Mouse (Mus musculus): ENCODE measurements around the gene Cacna2d4. TPM values are rescaled to one million over a fixed set of nuclear protein-coding genes. Genes with fewer than 3 reads are reported as not detected.

Gene Cacna2d4
- polyA plus RNA-seq, 2 experiments = 0.01 TPM; not detected in 1

- no peak overlapping the region for H3K27ac ChIP-seq
- DNase-seq (ENCODE audit: low read depth in 3 of 3, low spot score in 3 of 3) (no peak), ATAC-seq (ENCODE audit: insufficient read depth) (no peak)
- WGBS (ENCODE audit: insufficient replicate concordance) = 54% methylated on average over 5 of the region's 5 CpGs
- H3K4me1 ChIP-seq (replicated peaks; ENCODE audit: control insufficient read depth in 2 of 2, insufficient read depth in 2 of 2, low read length in 1 of 2) = no peaks in the 10 kb centered on the region
- H3K36me3 ChIP-seq (replicated peaks; ENCODE audit: control insufficient read depth, insufficient read depth, low read depth) = no peaks in the 10 kb centered on the region
- no peak overlapping the region for H3K9ac ChIP-seq (replicated peaks)
- no peak overlapping the region for H3K4me2 ChIP-seq (ENCODE audit: low read depth)
- TF ChIP-seq EP300 (IDR thresholded peaks at IDR 0.05; ENCODE audit: low read depth) (no peak), CTCF (IDR thresholded peaks at IDR 0.05; ENCODE audit: low read depth) (no peak)
- H3K9me3 ChIP-seq (ENCODE audit: control insufficient read depth, low read length) = no peaks in the 10 kb centered on the region
- no peaks in the 10 kb centered on the region for H3K27me3 ChIP-seq (ENCODE audit: control insufficient read depth, insufficient read depth, low read length)
- H3K4me3 ChIP-seq (ENCODE audit: insufficient read depth in 1 of 2, low read depth in 2 of 2, low read length in 2 of 2) = no peak overlapping the region
Measured at GRCm38 (mm10) chr6:119239341-119240005, 3.1 kb downstream of the Cacna2d4 start.

GRCm38 (mm10) chr6:119240256-119240655 lies 3.9 kb downstream of the Cacna2d4 start:
- no peak overlapping the region for H3K4me3 ChIP-seq (ENCODE audit: insufficient read depth in 1 of 2, low read depth in 2 of 2, low read length in 2 of 2)
- 50% methylated on average over 7 of the region's 7 CpGs for WGBS (ENCODE audit: insufficient replicate concordance)
- H3K36me3 ChIP-seq (replicated peaks; ENCODE audit: control insufficient read depth, insufficient read depth, low read depth) = no peaks in the 10 kb centered on the region
- ATAC-seq (ENCODE audit: insufficient read depth) (no peak), DNase-seq (ENCODE audit: low read depth in 3 of 3, low spot score in 3 of 3) (no peak)
- H3K27me3 ChIP-seq (ENCODE audit: control insufficient read depth, insufficient read depth, low read length) = no peaks in the 10 kb centered on the region
- no peaks in the 10 kb centered on the region for H3K4me1 ChIP-seq (replicated peaks; ENCODE audit: control insufficient read depth in 2 of 2, insufficient read depth in 2 of 2, low read length in 1 of 2)
- no peak overlapping the region for H3K9ac ChIP-seq (replicated peaks)
- no peaks in the 10 kb centered on the region for H3K9me3 ChIP-seq (ENCODE audit: control insufficient read depth, low read length)
- no peak for TF ChIP-seq EP300 (IDR thresholded peaks at IDR 0.05; ENCODE audit: low read depth)
- no peak for TF ChIP-seq CTCF (IDR thresholded peaks at IDR 0.05; ENCODE audit: low read depth)
- H3K27ac ChIP-seq = no peak overlapping the region
- no peak overlapping the region for H3K4me2 ChIP-seq (ENCODE audit: low read depth)

- WGBS (ENCODE audit: insufficient replicate concordance) = 47% methylated on average over 21 of the region's 21 CpGs
- no peaks in the 10 kb centered on the region for H3K36me3 ChIP-seq (replicated peaks; ENCODE audit: control insufficient read depth, insufficient read depth, low read depth)
- H3K4me1 ChIP-seq (replicated peaks; ENCODE audit: control insufficient read depth in 2 of 2, insufficient read depth in 2 of 2, low read length in 1 of 2) = no peaks in the 10 kb centered on the region
- no peak overlapping the region for H3K9ac ChIP-seq (replicated peaks)
- ATAC-seq (ENCODE audit: insufficient read depth) (no peak), DNase-seq (ENCODE audit: low read depth in 3 of 3, low spot score in 3 of 3) (no peak)
- no peak overlapping the region for H3K4me2 ChIP-seq (ENCODE audit: low read depth)
- H3K9me3 ChIP-seq (ENCODE audit: control insufficient read depth, low read length) = peaks cover 1% of the 10 kb centered on the region; the same call in 1 of the 2 replicates
- no peak for TF ChIP-seq CTCF (IDR thresholded peaks at IDR 0.05; ENCODE audit: low read depth)
- no peak for TF ChIP-seq EP300 (IDR thresholded peaks at IDR 0.05; ENCODE audit: low read depth)
- H3K27ac ChIP-seq = no peak overlapping the region
- no peak overlapping the region for H3K4me3 ChIP-seq (ENCODE audit: insufficient read depth in 1 of 2, low read depth in 2 of 2, low read length in 2 of 2)
- no peaks in the 10 kb centered on the region for H3K27me3 ChIP-seq (ENCODE audit: control insufficient read depth, insufficient read depth, low read length)
Measured at GRCm38 (mm10) chr6:119240871-119241705, 4.8 kb downstream of the Cacna2d4 start.

- Histone ChIP-seq H3K9me3 (ENCODE audit: control insufficient read depth, low read length) (peaks cover 3% of the 10 kb centered on the region; the same call in 1 of the 2 replicates), H3K27me3 (ENCODE audit: control insufficient read depth, insufficient read depth, low read length) (no peaks in the 10 kb centered on the region), H3K4me3 (ENCODE audit: insufficient read depth in 1 of 2, low read depth in 2 of 2, low read length in 2 of 2) (no peak overlapping the region), H3K4me1 (replicated peaks; ENCODE audit: control insufficient read depth in 2 of 2, insufficient read depth in 2 of 2, low read length in 1 of 2) (no peaks in the 10 kb centered on the region), H3K27ac (no peak overlapping the region), H3K4me2 (ENCODE audit: low read depth) (no peak overlapping the region), H3K36me3 (replicated peaks; ENCODE audit: control insufficient read depth, insufficient read depth, low read depth) (no peaks in the 10 kb centered on the region), H3K9ac (replicated peaks) (no peak overlapping the region)
- ATAC-seq (ENCODE audit: insufficient read depth) (no peak), DNase-seq (ENCODE audit: low read depth in 3 of 3, low spot score in 3 of 3) (no peak)
- TF ChIP-seq CTCF (IDR thresholded peaks at IDR 0.05; ENCODE audit: low read depth) (peak; percentile 38; the same call in 1 of the 2 replicates), EP300 (IDR thresholded peaks at IDR 0.05; ENCODE audit: low read depth) (no peak)
- WGBS (ENCODE audit: insufficient replicate concordance) = 25% methylated on average over 2 of the region's 2 CpGs
Measured at GRCm38 (mm10) chr6:119246082-119246481, 9.8 kb downstream of the Cacna2d4 start.

GRCm38 (mm10) chr6:119248578-119248977 lies 12.3 kb downstream of the Cacna2d4 start:
- no peak overlapping the region for H3K9ac ChIP-seq (replicated peaks)
- peaks cover 3% of the 10 kb centered on the region; the same call in 1 of the 2 replicates for H3K9me3 ChIP-seq (ENCODE audit: control insufficient read depth, low read length)
- no peaks in the 10 kb centered on the region for H3K27me3 ChIP-seq (ENCODE audit: control insufficient read depth, insufficient read depth, low read length)
- no peaks in the 10 kb centered on the region for H3K4me1 ChIP-seq (replicated peaks; ENCODE audit: control insufficient read depth in 2 of 2, insufficient read depth in 2 of 2, low read length in 1 of 2)
- no peak overlapping the region for H3K27ac ChIP-seq
- TF ChIP-seq EP300 (IDR thresholded peaks at IDR 0.05; ENCODE audit: low read depth) (no peak), CTCF (IDR thresholded peaks at IDR 0.05; ENCODE audit: low read depth) (no peak)
- no peak for ATAC-seq (ENCODE audit: insufficient read depth)
- H3K4me2 ChIP-seq (ENCODE audit: low read depth) = no peak overlapping the region
- no peaks in the 10 kb centered on the region for H3K36me3 ChIP-seq (replicated peaks; ENCODE audit: control insufficient read depth, insufficient read depth, low read depth)
- DNase-seq (ENCODE audit: low read depth in 3 of 3, low spot score in 3 of 3) = no peak
- WGBS (ENCODE audit: insufficient replicate concordance) = 60% methylated on average over 3 of the region's 3 CpGs
- H3K4me3 ChIP-seq (ENCODE audit: insufficient read depth in 1 of 2, low read depth in 2 of 2, low read length in 2 of 2) = no peak overlapping the region

Data from liver, embryonic 14.5 days (tissue).